Mouse (Mus musculus): ENCODE measurements around the gene Rbfox3. TPM values are rescaled to one million over a fixed set of nuclear protein-coding genes. Genes with fewer than 3 reads are reported as not detected.

The Rbfox3 gene
- polyA plus RNA-seq, 1 experiment = 0.51 TPM

DNA sequence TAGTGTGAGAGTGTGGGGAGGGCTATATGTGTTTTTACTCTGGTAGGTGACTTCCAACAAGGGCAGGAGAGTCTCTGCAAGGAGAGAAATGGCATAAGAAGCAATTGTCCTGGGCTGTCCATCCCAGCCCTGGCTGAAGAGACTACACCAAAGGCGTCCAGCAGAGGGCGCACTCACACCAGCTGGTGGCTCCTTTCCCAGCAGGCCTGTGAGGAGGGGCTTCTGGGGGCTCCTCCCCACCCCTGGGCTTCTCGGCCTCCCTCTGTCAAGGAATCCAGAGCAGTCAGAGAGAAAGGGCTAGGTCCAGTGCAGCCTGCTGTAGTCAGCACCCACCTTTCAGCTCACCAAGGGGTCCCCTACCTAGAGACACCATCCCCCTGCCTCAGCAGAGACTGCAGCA lies 337.8 kb downstream of the Rbfox3 start:
- Histone ChIP-seq H3K4me1 (ENCODE audit: control insufficient read depth, insufficient read depth, insufficient read length) (no peaks in the 10 kb centered on the region), H3K36me3 (ENCODE audit: control insufficient read depth, insufficient read depth, low read length) (no peaks in the 10 kb centered on the region), H3K4me3 (ENCODE audit: extremely low read depth, insufficient read depth, insufficient read length) (no peak overlapping the region), H3K27me3 (ENCODE audit: control insufficient read depth, insufficient read depth, low read length) (peaks cover 12% of the 10 kb centered on the region), H3K27ac (ENCODE audit: insufficient read depth, low read length) (no peak overlapping the region)
- peak in 1 of 2 experiments; percentile 10 for DNase-seq (ENCODE audit: low read depth in 1 of 2, low spot score in 2 of 2)
- WGBS = 2% methylated on average over 3 of the region's 3 CpGs
- TF ChIP-seq CTCF (IDR thresholded peaks at IDR 0.05; ENCODE audit: extremely low read depth, insufficient read depth, insufficient read length, insufficient replicate concordance) (peak; percentile 52; the same call in 1 of the 2 replicates), POLR2A (IDR thresholded peaks at IDR 0.05; ENCODE audit: low read depth, low read length) (no peak)

DNA sequence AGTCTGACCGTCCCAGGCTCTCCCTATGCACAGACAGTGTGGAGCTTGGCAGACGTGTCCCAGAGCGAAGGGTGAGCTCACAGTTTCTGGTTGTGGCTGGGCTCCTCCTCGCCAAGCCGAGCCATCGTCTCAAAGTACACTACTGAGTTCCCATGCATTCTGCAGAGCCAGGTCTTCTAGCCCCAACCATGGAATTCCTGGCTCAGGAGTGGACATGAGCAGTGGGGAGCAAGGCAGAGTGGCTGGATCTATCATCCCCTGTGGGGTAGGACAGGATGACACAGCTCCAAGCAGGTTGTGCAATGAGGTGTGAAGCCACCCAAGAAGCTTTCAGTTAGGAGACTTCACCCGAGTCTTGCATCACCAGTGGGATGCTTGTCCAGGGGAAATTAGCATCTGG lies 338.4 kb downstream of the Rbfox3 start:
- no peak for TF ChIP-seq POLR2A (IDR thresholded peaks at IDR 0.05; ENCODE audit: low read depth, low read length)
- 64% methylated on average over 7 of the region's 7 CpGs for WGBS

GRCm38 (mm10) chr11:118570164-118570563 lies 341.2 kb downstream of the Rbfox3 start:
- no peak overlapping the region for H3K27ac ChIP-seq (ENCODE audit: insufficient read depth, low read length)
- H3K27me3 ChIP-seq (ENCODE audit: control insufficient read depth, insufficient read depth, low read length) = peaks cover 13% of the 10 kb centered on the region
- no peak for DNase-seq (ENCODE audit: low read depth in 1 of 2, low spot score in 2 of 2)
- no peak overlapping the region for H3K4me3 ChIP-seq (ENCODE audit: extremely low read depth, insufficient read depth, insufficient read length)
- no peaks in the 10 kb centered on the region for H3K4me1 ChIP-seq (ENCODE audit: control insufficient read depth, insufficient read depth, insufficient read length)
- WGBS = 6% methylated on average over 27 of the region's 27 CpGs
- no peak for TF ChIP-seq CTCF (IDR thresholded peaks at IDR 0.05; ENCODE audit: extremely low read depth, insufficient read depth, insufficient read length, insufficient replicate concordance)
- no peak for TF ChIP-seq POLR2A (IDR thresholded peaks at IDR 0.05; ENCODE audit: low read depth, low read length)
- H3K36me3 ChIP-seq (ENCODE audit: control insufficient read depth, insufficient read depth, low read length) = no peaks in the 10 kb centered on the region

More for the DNA sequence above, 338.4 kb downstream of the Rbfox3 start:
- H3K27ac ChIP-seq (ENCODE audit: insufficient read depth, low read length) = no peak overlapping the region
- no peak for DNase-seq (ENCODE audit: low read depth in 1 of 2, low spot score in 2 of 2)
- no peaks in the 10 kb centered on the region for H3K4me1 ChIP-seq (ENCODE audit: control insufficient read depth, insufficient read depth, insufficient read length)
- H3K4me3 ChIP-seq (ENCODE audit: extremely low read depth, insufficient read depth, insufficient read length) = no peak overlapping the region
- peaks cover 13% of the 10 kb centered on the region for H3K27me3 ChIP-seq (ENCODE audit: control insufficient read depth, insufficient read depth, low read length)
- no peaks in the 10 kb centered on the region for H3K36me3 ChIP-seq (ENCODE audit: control insufficient read depth, insufficient read depth, low read length)

- no peak for DNase-seq (ENCODE audit: low read depth in 1 of 2, low spot score in 2 of 2)
- Histone ChIP-seq H3K27me3 (ENCODE audit: control insufficient read depth, insufficient read depth, low read length) (peaks cover 13% of the 10 kb centered on the region), H3K36me3 (ENCODE audit: control insufficient read depth, insufficient read depth, low read length) (no peaks in the 10 kb centered on the region), H3K4me1 (ENCODE audit: control insufficient read depth, insufficient read depth, insufficient read length) (no peaks in the 10 kb centered on the region), H3K27ac (ENCODE audit: insufficient read depth, low read length) (no peak overlapping the region), H3K4me3 (ENCODE audit: extremely low read depth, insufficient read depth, insufficient read length) (no peak overlapping the region)
- TF ChIP-seq POLR2A (IDR thresholded peaks at IDR 0.05; ENCODE audit: low read depth, low read length) (no peak), CTCF (IDR thresholded peaks at IDR 0.05; ENCODE audit: extremely low read depth, insufficient read depth, insufficient read length, insufficient replicate concordance) (no peak)
- WGBS = 2% methylated on average over 48 of the region's 51 CpGs
These were observed 341.8 kb downstream of the Rbfox3 start for GRCm38 (mm10) chr11:118569571-118570062.

GRCm38 (mm10) chr11:118563877-118564276 lies 347.5 kb downstream of the Rbfox3 start:
- peaks cover 4% of the 10 kb centered on the region; the same call in 1 of the 2 replicates for H3K27me3 ChIP-seq (ENCODE audit: control insufficient read depth, insufficient read depth, low read length)
- no peak overlapping the region for H3K4me3 ChIP-seq (ENCODE audit: extremely low read depth, insufficient read depth, insufficient read length)
- TF ChIP-seq POLR2A (IDR thresholded peaks at IDR 0.05; ENCODE audit: low read depth, low read length) = no peak
- TF ChIP-seq CTCF (IDR thresholded peaks at IDR 0.05; ENCODE audit: extremely low read depth, insufficient read depth, insufficient read length, insufficient replicate concordance) = no peak
- DNase-seq (ENCODE audit: low read depth in 1 of 2, low spot score in 2 of 2) = no peak
- no peak overlapping the region for H3K27ac ChIP-seq (ENCODE audit: insufficient read depth, low read length)
- no peaks in the 10 kb centered on the region for H3K36me3 ChIP-seq (ENCODE audit: control insufficient read depth, insufficient read depth, low read length)
- 88% methylated on average over 5 of the region's 5 CpGs for WGBS
- H3K4me1 ChIP-seq (ENCODE audit: control insufficient read depth, insufficient read depth, insufficient read length) = no peaks in the 10 kb centered on the region

- DNase-seq (ENCODE audit: low read depth in 1 of 2, low spot score in 2 of 2) = no peak
- H3K4me1 ChIP-seq (ENCODE audit: control insufficient read depth, insufficient read depth, insufficient read length) = no peaks in the 10 kb centered on the region
- H3K27me3 ChIP-seq (ENCODE audit: control insufficient read depth, insufficient read depth, low read length) = no peaks in the 10 kb centered on the region
- no peak overlapping the region for H3K27ac ChIP-seq (ENCODE audit: insufficient read depth, low read length)
- TF ChIP-seq POLR2A (IDR thresholded peaks at IDR 0.05; ENCODE audit: low read depth, low read length) (no peak), CTCF (IDR thresholded peaks at IDR 0.05; ENCODE audit: extremely low read depth, insufficient read depth, insufficient read length, insufficient replicate concordance) (no peak)
- H3K4me3 ChIP-seq (ENCODE audit: extremely low read depth, insufficient read depth, insufficient read length) = no peak overlapping the region
- 79% methylated on average over 4 of the region's 4 CpGs for WGBS
- no peaks in the 10 kb centered on the region for H3K36me3 ChIP-seq (ENCODE audit: control insufficient read depth, insufficient read depth, low read length)
These were observed 348.6 kb downstream of the Rbfox3 start for GRCm38 (mm10) chr11:118562847-118563246.

GRCm38 (mm10) chr11:118558193-118558592 lies 353.2 kb downstream of the Rbfox3 start:
- no peak for DNase-seq (ENCODE audit: low read depth in 1 of 2, low spot score in 2 of 2)
- H3K27ac ChIP-seq (ENCODE audit: insufficient read depth, low read length) = no peak overlapping the region
- 66% methylated on average over 8 of the region's 8 CpGs for WGBS
- H3K4me3 ChIP-seq (ENCODE audit: extremely low read depth, insufficient read depth, insufficient read length) = no peak overlapping the region
- TF ChIP-seq CTCF (IDR thresholded peaks at IDR 0.05; ENCODE audit: extremely low read depth, insufficient read depth, insufficient read length, insufficient replicate concordance) (no peak), POLR2A (IDR thresholded peaks at IDR 0.05; ENCODE audit: low read depth, low read length) (no peak)
- H3K27me3 ChIP-seq (ENCODE audit: control insufficient read depth, insufficient read depth, low read length) = no peaks in the 10 kb centered on the region
- H3K4me1 ChIP-seq (ENCODE audit: control insufficient read depth, insufficient read depth, insufficient read length) = no peaks in the 10 kb centered on the region
- H3K36me3 ChIP-seq (ENCODE audit: control insufficient read depth, insufficient read depth, low read length) = no peaks in the 10 kb centered on the region
